In the genomic region with DNA sequence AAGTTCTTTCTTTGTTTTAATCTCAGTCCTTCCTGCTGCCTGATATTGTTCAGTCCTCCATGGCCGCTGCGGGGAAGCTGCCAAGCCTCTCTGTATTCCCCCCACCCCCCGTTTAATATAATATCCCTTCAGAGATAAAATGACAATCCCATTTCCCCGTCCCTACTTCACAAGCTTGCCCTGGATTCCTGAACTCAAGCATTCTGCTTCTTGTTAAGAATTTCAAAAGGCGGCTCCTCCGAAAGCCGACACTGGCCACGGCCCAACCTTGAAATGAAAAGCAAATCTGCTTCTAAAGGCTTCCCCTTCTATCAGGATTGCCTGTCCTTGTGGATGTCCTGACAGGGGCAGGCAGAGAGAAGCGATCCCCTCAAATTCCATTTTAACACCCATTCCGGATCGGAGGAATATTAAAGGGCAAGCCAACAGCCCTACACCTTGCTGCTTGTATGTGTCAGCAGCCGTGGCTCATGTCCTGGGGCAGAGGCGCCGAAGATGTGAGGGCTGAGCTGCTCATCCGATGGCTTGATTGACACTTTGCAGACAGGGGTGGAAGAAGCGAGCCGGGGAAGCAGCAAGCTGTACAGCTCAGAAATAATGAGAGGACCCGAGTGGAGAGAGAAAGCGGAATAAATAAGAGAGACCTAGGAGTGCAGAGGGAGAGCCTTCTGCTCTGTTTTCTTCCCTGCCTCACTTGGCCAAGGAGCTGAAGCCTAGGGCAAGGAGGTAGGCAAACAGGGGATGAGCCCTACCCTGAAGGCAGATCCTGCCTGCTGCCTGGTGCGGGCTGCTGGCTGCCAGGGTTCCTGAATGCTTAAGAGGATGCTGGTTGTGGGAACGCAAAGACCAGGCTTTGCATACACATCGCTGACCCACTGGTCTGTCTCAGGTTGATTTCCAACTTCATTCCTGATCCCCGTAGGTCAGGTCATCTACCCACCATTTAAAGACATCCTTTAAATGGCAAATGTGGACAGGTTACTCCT, we compare ENCODE assay signal across 8 mouse cellular contexts. TPM values are rescaled to one million over a fixed set of nuclear protein-coding genes. Genes with fewer than 3 reads are reported as not detected.
DNase-seq lines count a peak whose midpoint lies in the region; ATAC-seq and TF ChIP-seq lines count a peak whose summit lies in the region.

No protein-coding gene starts in this region.

- H3K27ac ChIP-seq in intestine, embryonic 16.5 days (ENCODE audit: low read length) = no peak overlapping the region
- H3K27ac ChIP-seq in stomach, postnatal 0 days (replicated peaks) = no peak overlapping the region

- 32% methylated on average over 23 of the region's 23 CpGs for WGBS in intestine, embryonic 16.5 days
- WGBS in stomach, postnatal 0 days = 28% methylated on average over 23 of the region's 23 CpGs

- ATAC-seq in intestine, embryonic 16.5 days = no peak
- no peak for ATAC-seq in stomach, postnatal 0 days (ENCODE audit: low FRiP score, low TSS enrichment)

- TF ChIP-seq EP300 in stomach, postnatal 0 days (optimal IDR thresholded peaks at IDR 0.05) = no peak

- H3K27me3 ChIP-seq in intestine, embryonic 16.5 days (replicated peaks; ENCODE audit: control insufficient read depth, insufficient read depth, low read length) = 0 out of 2 replicates have a peak, but pooled peaks cover 4% of the 10 kb centered on the region
- no peaks in the 10 kb centered on the region for H3K27me3 ChIP-seq in stomach, postnatal 0 days (ENCODE audit: control insufficient read depth, insufficient read depth, low read length)

- H3K4me3 ChIP-seq in intestine, embryonic 16.5 days (ENCODE audit: low read length) = no peak overlapping the region
- no peak overlapping the region for H3K4me3 ChIP-seq in stomach, postnatal 0 days (ENCODE audit: low read depth, low read length)

- DNase-seq in cerebellum, adult 11 months = peak; percentile 40
- DNase-seq in cerebellum, adult 9-11 months = no peak
- peak; percentile 54 for DNase-seq in right cerebral cortex, postnatal 4 days
- no peak for DNase-seq in right cerebral cortex, postnatal 10 days (ENCODE audit: low spot score in 2 of 2)
- DNase-seq in stomach, postnatal 0 days (ENCODE audit: low spot score) = no peak
- DNase-seq in right cerebral cortex, adult 18-20 months = no peak
- no peak for DNase-seq in spleen, adult 12 weeks (ENCODE audit: low spot score)

- H3K4me2 ChIP-seq in intestine, embryonic 16.5 days (ENCODE audit: low read depth, low read length) = 0 out of 2 replicates have a peak overlapping the region, but pooled peaks have one; percentile 6
- peak overlapping the region; percentile 15; the same call in 1 of the 2 replicates for H3K4me2 ChIP-seq in stomach, postnatal 0 days (replicated peaks; ENCODE audit: low read depth)

- no peak overlapping the region for H3K9ac ChIP-seq in intestine, embryonic 16.5 days (ENCODE audit: low read depth, low read length)
- no peak overlapping the region for H3K9ac ChIP-seq in stomach, postnatal 0 days (ENCODE audit: low read length)

- no peaks in the 10 kb centered on the region for H3K36me3 ChIP-seq in intestine, embryonic 16.5 days (ENCODE audit: control insufficient read depth, insufficient read depth, low read length)
- no peaks in the 10 kb centered on the region for H3K36me3 ChIP-seq in stomach, postnatal 0 days (ENCODE audit: control insufficient read depth, insufficient read depth, low read length)

- no peaks in the 10 kb centered on the region for H3K9me3 ChIP-seq in intestine, embryonic 16.5 days (ENCODE audit: control insufficient read depth, low read length)
- no peaks in the 10 kb centered on the region for H3K9me3 ChIP-seq in stomach, postnatal 0 days (ENCODE audit: control insufficient read depth, low read length)

- no peak for TF ChIP-seq CTCF in stomach, postnatal 0 days (IDR thresholded peaks at IDR 0.05; ENCODE audit: low read depth)

- peaks cover 17% of the 10 kb centered on the region for H3K4me1 ChIP-seq in intestine, embryonic 16.5 days (ENCODE audit: control insufficient read depth, insufficient read depth, low read length)
- H3K4me1 ChIP-seq in stomach, postnatal 0 days (replicated peaks; ENCODE audit: control insufficient read depth, insufficient read depth) = peaks cover 4% of the 10 kb centered on the region

RNA-seq across cellular contexts. Expression of gene Pipox, which starts 3.2 kb away (rescaled TPM):
- 55.9 and 65.6 TPM in 2 replicates for polyA plus RNA-seq in intestine, embryonic 16.5 days (2015; fragmentation: Nextera tagmentation; extraction: Ambion mirVana)
- polyA plus RNA-seq in stomach, postnatal 0 days (2015; fragmentation: Nextera tagmentation; extraction: Ambion mirVana) = 8.4 and 10.1 TPM in 2 replicates

RNA-seq across cellular contexts. Expression of gene Sez6, which starts 33.5 kb away (rescaled TPM):
- polyA plus RNA-seq in intestine, embryonic 16.5 days (2015; fragmentation: Nextera tagmentation; extraction: Ambion mirVana) = 0.48 and 0.56 TPM in 2 replicates
- 1.2 and 1.4 TPM in 2 replicates for polyA plus RNA-seq in stomach, postnatal 0 days (2015; fragmentation: Nextera tagmentation; extraction: Ambion mirVana)

Comparison
In these comparisons a context has a peak if more than half of its experiments do, and no peak if none do; other contexts are left out.
1. DNase-seq: peak in cerebellum, adult 11 months (single experiment) and right cerebral cortex, postnatal 4 days (single experiment); none in cerebellum, adult 9-11 months (single experiment), right cerebral cortex, postnatal 10 days (0 of 2), stomach, postnatal 0 days (single experiment), right cerebral cortex, adult 18-20 months (single experiment) and spleen, adult 12 weeks (single experiment).